Mouse (Mus musculus) limb, embryonic 14.5 days (tissue): ENCODE results near the gene Nek8. TPM values are rescaled to one million over a fixed set of nuclear protein-coding genes. Genes with fewer than 3 reads are reported as not detected.

ENCODE experiments used
- ATAC-seq: fragments of 200-750 bp; cut with Nextera tagmentation; 2 replicates; pipeline ENCODE4 v1.8.0; 2017; ENCODE audit warnings: low read depth, moderate number of reproducible peaks, moderate TSS enrichment; ENCODE audit not compliant: low FRiP score
- DNase-seq: peaks from one replicate; pipeline ENCODE4 v3.0.0-alpha.2; 2015; ENCODE audit warnings: low spot score
- H3K27ac ChIP-seq: fragments of 300-500 bp; sonication (generic); replicated peaks from 2 replicates; pipeline ENCODE4 v1.5.1; 2014; ENCODE audit warnings: low read depth, mild to moderate bottlenecking, low read length, moderate library complexity, mixed read lengths
- H3K27me3 ChIP-seq: fragments of 300-500 bp; sonication (generic); 2 replicates; pipeline ENCODE4 v1.6.1; 2014; ENCODE audit warnings: low read length, mixed read lengths; ENCODE audit not compliant: control insufficient read depth, insufficient read depth
- H3K36me3 ChIP-seq: fragments of 300-500 bp; sonication (generic); 2 replicates; pipeline ENCODE4 v1.6.1; 2014; ENCODE audit warnings: mild to moderate bottlenecking, low read length, moderate library complexity, mixed read lengths; ENCODE audit not compliant: control insufficient read depth, insufficient read depth
- H3K4me1 ChIP-seq: fragments of 300-500 bp; sonication (generic); 2 replicates; pipeline ENCODE4 v1.6.1; 2014; ENCODE audit warnings: antibody characterized with exemption, low read length, mixed read lengths; ENCODE audit not compliant: control insufficient read depth, insufficient read depth
- H3K4me2 ChIP-seq: fragments of 300-500 bp; sonication (generic); replicated peaks from 2 replicates; pipeline ENCODE4 v1.6.1; 2014; ENCODE audit warnings: low read depth, mild to moderate bottlenecking, low read length, moderate library complexity; ENCODE audit not compliant: severe bottlenecking
- H3K4me3 ChIP-seq: fragments of 300-500 bp; sonication (generic); replicated peaks from 2 replicates; pipeline ENCODE4 v1.5.1; 2014; ENCODE audit warnings: low read length
- H3K9ac ChIP-seq: fragments of 300-500 bp; sonication (generic); 2 replicates; pipeline ENCODE4 v1.6.1; 2014; ENCODE audit warnings: mild to moderate bottlenecking, low read depth, low read length, moderate library complexity; ENCODE audit not compliant: severe bottlenecking
- H3K9me3 ChIP-seq: fragments of 300-500 bp; sonication (generic); 2 replicates; pipeline ENCODE4 v1.6.1; 2016; ENCODE audit warnings: low read length; ENCODE audit not compliant: control insufficient read depth
- POLR2A ChIP-seq: fragments of 200-500 bp; IDR thresholded peaks from 2 replicates; pipeline ENCODE4 v1.8.0; 2012; ENCODE audit warnings: inconsistent platforms, mild to moderate bottlenecking, moderate library complexity, borderline replicate concordance; ENCODE audit not compliant: insufficient read depth, insufficient read length; ENCODE audit errors: extremely low read depth
- WGBS: fragments of 180-500 bp; shearing (Covaris S2); extraction: QIAGEN DNeasy Blood & Tissue Kit; methylation state at CpG from one replicate; pipeline ENCODE4 v1.1.7; 2014; 5-methylcytosine and 5-hydroxymethylcytosine counted together
- polyA plus RNA-seq, 2 experiments: library from polyadenylated mRNA; depleted of rRNA in 1 of 2; stranded (reverse) in 1 of 2; unstranded in 1 of 2; fragments of >200 nt; fragmentation: Nextera tagmentation in 1 of 2; extraction: Ambion mirVana in 1 of 2; gene quantifications; 2 replicates each; pipeline versions ENCODE4 v1.2.1 to v1.2.3; 2012 to 2014

Gene Nek8
- polyA plus RNA-seq, 2 experiments: 11.9 to 38.3 TPM

GRCm38 (mm10) chr11:78178859-78179437, 2.5 kb upstream of the Nek8 start:
- 1% methylated on average over 26 of the region's 29 CpGs for WGBS
- Histone ChIP-seq H3K36me3 (peaks cover 31% of the 10 kb centered on the region), H3K27ac (peak overlapping the region; percentile 94), H3K27me3 (no peaks in the 10 kb centered on the region), H3K9me3 (no peaks in the 10 kb centered on the region), H3K9ac (peak overlapping the region; percentile 72), H3K4me1 (peaks cover 38% of the 10 kb centered on the region), H3K4me3 (peak overlapping the region; percentile 46), H3K4me2 (peak overlapping the region; percentile 97)
- ATAC-seq (no peak; the same call in 1 of the 2 replicates), DNase-seq (peak; percentile 85)
- TF ChIP-seq POLR2A: peak; percentile 25; the same call in 1 of the 2 replicates

- H3K9ac ChIP-seq: peak overlapping the region; percentile 72
- TF ChIP-seq POLR2A: no peak
- peak overlapping the region; percentile 97 for H3K4me2 ChIP-seq
- WGBS: 0% methylated on average over 50 of the region's 84 CpGs
- peak overlapping the region; percentile 94 for H3K27ac ChIP-seq
- DNase-seq: peak; percentile 95
- H3K4me1 ChIP-seq: peaks cover 36% of the 10 kb centered on the region
- peaks cover 31% of the 10 kb centered on the region for H3K36me3 ChIP-seq
- peak overlapping the region; percentile 46 for H3K4me3 ChIP-seq
- no peaks in the 10 kb centered on the region for H3K9me3 ChIP-seq
- ATAC-seq: peak; percentile 86
- no peaks in the 10 kb centered on the region for H3K27me3 ChIP-seq
Observed at GRCm38 (mm10) chr11:78177903-78178858, 1.7 kb upstream of the Nek8 start.

DNA sequence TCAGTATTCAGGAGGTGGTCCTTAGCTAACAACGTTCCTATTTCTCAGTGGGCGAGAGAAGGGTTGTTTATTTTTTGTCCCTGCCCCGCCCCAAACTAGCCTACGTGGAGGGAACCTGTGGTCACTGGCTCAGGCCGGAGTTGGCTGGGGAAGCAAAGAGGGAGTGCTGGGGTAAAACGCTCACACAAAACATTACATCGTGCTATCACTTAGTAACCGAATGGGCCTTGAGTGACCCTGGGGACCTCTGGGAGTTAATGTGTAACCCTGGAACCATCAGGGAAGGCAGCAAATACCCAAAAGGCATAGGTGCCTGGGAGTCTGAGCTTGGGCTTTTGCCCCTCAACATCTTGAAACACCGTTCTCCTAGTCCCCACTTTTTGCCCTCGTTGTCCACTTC, 962 bp upstream of the Nek8 start:
- H3K36me3 ChIP-seq: peaks cover 34% of the 10 kb centered on the region
- H3K27me3 ChIP-seq: no peaks in the 10 kb centered on the region
- no peak for DNase-seq
- peak overlapping the region; percentile 46 for H3K4me3 ChIP-seq
- 1% methylated on average over 10 of the region's 10 CpGs for WGBS
- peak overlapping the region; percentile 97 for H3K4me2 ChIP-seq
- ATAC-seq: no peak
- peak overlapping the region; percentile 40; the same call in 1 of the 2 replicates for H3K9ac ChIP-seq
- no peaks in the 10 kb centered on the region for H3K9me3 ChIP-seq
- peaks cover 36% of the 10 kb centered on the region for H3K4me1 ChIP-seq
- 0 out of 2 replicates have a peak overlapping the region, but pooled peaks have one; percentile 48 for H3K27ac ChIP-seq
- TF ChIP-seq POLR2A: no peak

- DNase-seq (no peak), ATAC-seq (no peak)
- H3K9ac ChIP-seq: peak overlapping the region; percentile 40; the same call in 1 of the 2 replicates
- H3K4me1 ChIP-seq: peaks cover 31% of the 10 kb centered on the region
- 2% methylated on average over 23 of the region's 23 CpGs for WGBS
- peak overlapping the region; percentile 97 for H3K4me2 ChIP-seq
- H3K36me3 ChIP-seq: peaks cover 33% of the 10 kb centered on the region
- H3K27ac ChIP-seq: peak overlapping the region; percentile 48; the same call in 1 of the 2 replicates
- H3K27me3 ChIP-seq: no peaks in the 10 kb centered on the region
- H3K9me3 ChIP-seq: no peaks in the 10 kb centered on the region
- H3K4me3 ChIP-seq: peak overlapping the region; percentile 46
- TF ChIP-seq POLR2A: no peak
Observed at GRCm38 (mm10) chr11:78176905-78177331, 443 bp upstream of the Nek8 start.

- no peaks in the 10 kb centered on the region for H3K27me3 ChIP-seq
- peak overlapping the region; percentile 40; the same call in 1 of the 2 replicates for H3K27ac ChIP-seq
- ATAC-seq (no peak), DNase-seq (no peak)
- TF ChIP-seq POLR2A: no peak
- peak overlapping the region; percentile 46 for H3K4me2 ChIP-seq
- H3K4me1 ChIP-seq: peaks cover 27% of the 10 kb centered on the region
- 2% methylated on average over 9 of the region's 10 CpGs for WGBS
- no peaks in the 10 kb centered on the region for H3K9me3 ChIP-seq
- H3K9ac ChIP-seq: peak overlapping the region; percentile 40; the same call in 1 of the 2 replicates
- H3K4me3 ChIP-seq: peak overlapping the region; percentile 46
- H3K36me3 ChIP-seq: peaks cover 22% of the 10 kb centered on the region
Observed at GRCm38 (mm10) chr11:78175771-78176401, 589 bp downstream of the Nek8 start.
